Mouse (Mus musculus) naive thymus-derived CD4-positive, alpha-beta T cell, adult 2 months (primary cell): ENCODE results near the gene Ly6g5b.
"Not testable (repeated sequence)": the region's sequence is repeated elsewhere in the genome, so short reads cannot be mapped to it uniquely, and the experiment has no call there.

ENCODE experiments used
- DNase-seq: peaks from one replicate; pipeline ENCODE4 v3.0.0-alpha.2; 2011; ENCODE audit warnings: low read depth

Gene Ly6g5b

GRCm38 (mm10) chr17:35139269-35139668 is 24.0 kb upstream of the Ly6g5b start:
- DNase-seq = no peak

GRCm38 (mm10) chr17:35135591-35136320 is 20.5 kb upstream of the Ly6g5b start:
- no peak for DNase-seq

GRCm38 (mm10) chr17:35134801-35135590 is 19.8 kb upstream of the Ly6g5b start, which contains the start of gene Bag6:
TSS of gene Bag6 (plus strand) at chr17:35135178.
- DNase-seq = peak; percentile 98

- DNase-seq = no peak
These were observed 18.3 kb upstream of the Ly6g5b start for GRCm38 (mm10) chr17:35133517-35133916.

- DNase-seq = no peak
These were observed 16.9 kb upstream of the Ly6g5b start for GRCm38 (mm10) chr17:35132174-35132560.

- no peak for DNase-seq
These were observed 16.4 kb upstream of the Ly6g5b start, which contains the start of gene Apom for GRCm38 (mm10) chr17:35131500-35132173. TSS of gene Apom (minus strand) at chr17:35132050.

GRCm38 (mm10) chr17:35131038-35131437 is 15.8 kb upstream of the Ly6g5b start:
- no peak for DNase-seq

- no peak for DNase-seq
These were observed 13.8 kb upstream of the Ly6g5b start for GRCm38 (mm10) chr17:35128996-35129395.

- DNase-seq = no peak
These were observed 11.8 kb upstream of the Ly6g5b start for GRCm38 (mm10) chr17:35127017-35127416.

GRCm38 (mm10) chr17:35126206-35126611 is 11.0 kb upstream of the Ly6g5b start, which contains the start of gene D17H6S53E:
TSS of gene D17H6S53E (plus strand) at chr17:35126373.
- DNase-seq = peak; percentile 82

- no peak for DNase-seq
These were observed 10.3 kb upstream of the Ly6g5b start for GRCm38 (mm10) chr17:35125578-35125977.

GRCm38 (mm10) chr17:35125081-35125480 is 9.9 kb upstream of the Ly6g5b start:
- DNase-seq = no peak

- DNase-seq = not testable (repeated sequence)
These were observed 9.2 kb upstream of the Ly6g5b start for GRCm38 (mm10) chr17:35124261-35124896.

GRCm38 (mm10) chr17:35123287-35123686 is 8.1 kb upstream of the Ly6g5b start:
- DNase-seq = not testable (repeated sequence)

GRCm38 (mm10) chr17:35121871-35122303 is 6.7 kb upstream of the Ly6g5b start, which contains the start of gene Csnk2b:
TSS of gene Csnk2b (minus strand) at chr17:35122053.
- DNase-seq = peak; percentile 71

- peak; percentile 97 for DNase-seq
These were observed 6.0 kb upstream of the Ly6g5b start, which contains the start of gene Gpank1 for GRCm38 (mm10) chr17:35121143-35121799. TSS of gene Gpank1 (plus strand) at chr17:35121455.

GRCm38 (mm10) chr17:35120745-35121142 is 5.5 kb upstream of the Ly6g5b start:
- no peak for DNase-seq

- no peak for DNase-seq
These were observed 3.5 kb downstream of the Ly6g5b start for GRCm38 (mm10) chr17:35111774-35112173.

- DNase-seq = no peak
These were observed 7.1 kb downstream of the Ly6g5b start, which contains the start of gene Ly6g5c for GRCm38 (mm10) chr17:35108097-35108496. TSS of gene Ly6g5c (plus strand) at chr17:35108279.

GRCm38 (mm10) chr17:35106522-35106921 is 8.7 kb downstream of the Ly6g5b start:
- DNase-seq = no peak
